Mouse (Mus musculus): ENCODE data around the gene Itpripl2.

DNA sequence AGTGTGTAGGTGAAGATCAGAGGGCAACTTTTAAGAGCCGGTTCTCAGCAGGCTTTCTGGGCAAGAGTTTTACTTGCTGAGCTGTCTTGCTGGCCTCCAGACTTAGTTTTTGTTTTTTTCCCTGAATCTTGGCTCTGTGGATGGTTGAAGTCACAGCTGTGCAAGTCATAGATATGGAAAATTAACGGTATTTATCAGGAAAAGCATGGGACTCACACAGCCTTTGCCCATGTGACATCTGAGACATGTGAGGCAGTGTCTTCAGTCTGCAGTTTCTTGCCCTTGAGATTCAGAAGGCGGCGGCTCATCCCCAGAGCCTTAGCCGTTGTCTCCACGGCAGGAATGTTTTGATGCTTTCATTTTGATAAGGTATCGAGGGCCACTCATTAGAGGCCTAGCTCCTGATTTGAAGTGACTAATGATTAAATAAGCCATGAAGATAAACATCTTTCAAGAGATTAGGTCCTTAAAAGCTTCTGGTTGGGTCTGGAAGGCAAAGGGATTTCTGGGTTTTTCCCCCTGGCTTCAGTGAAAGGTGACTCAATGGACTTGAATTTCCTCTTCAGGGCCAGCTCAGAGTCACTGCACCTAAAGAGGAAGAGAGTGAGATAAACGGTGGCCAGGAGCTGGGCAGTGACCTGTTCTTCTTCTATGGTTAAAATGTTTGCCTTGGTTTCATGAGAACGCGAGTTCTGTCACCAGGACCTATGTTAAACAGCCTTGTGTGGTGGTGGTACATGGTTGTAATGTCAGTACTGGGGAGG lies 10.5 kb downstream of the Itpripl2 start:
- TF ChIP-seq CTCF (IDR thresholded peaks at IDR 0.05; ENCODE audit: low read depth) (no peak), EP300 (optimal IDR thresholded peaks at IDR 0.05) (no peak)
